Mouse (Mus musculus) embryo, embryonic 10.5 days (tissue): ENCODE measurements around the gene Tmem97.
"Not testable (repeated sequence)": the region's sequence is repeated elsewhere in the genome, so short reads cannot be mapped to it uniquely, and the experiment has no call there.

Experiments
- DNase-seq: peaks from one replicate; pipeline ENCODE4 v3.0.0-alpha.2; 2015; ENCODE audit warnings: low spot score

The Tmem97 gene

DNA sequence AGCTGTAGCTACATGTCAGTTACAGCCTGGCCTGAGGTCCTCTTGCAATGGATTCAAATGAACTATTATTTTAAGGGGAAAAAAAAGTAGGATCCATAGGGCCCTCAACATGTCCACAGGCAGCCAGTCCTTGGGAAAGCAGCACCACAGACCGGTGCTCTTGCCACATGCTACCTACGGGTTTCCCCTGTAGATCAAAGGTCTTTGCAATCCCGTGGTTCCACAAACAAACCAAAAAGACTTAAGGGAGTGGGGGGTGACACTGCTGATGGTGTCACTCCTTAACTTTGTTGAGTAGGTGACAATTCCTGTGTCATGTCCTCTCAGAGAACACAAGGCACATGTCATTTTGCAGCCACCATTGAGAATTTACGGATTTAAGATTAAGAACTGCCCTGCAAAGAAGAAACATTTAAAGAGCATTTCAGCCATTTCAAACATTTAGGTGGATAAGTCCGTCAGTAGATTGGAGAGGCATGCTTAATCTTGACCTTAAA, 1.0 kb downstream of the Tmem97 start:
- DNase-seq, result peak; percentile 21

DNA sequence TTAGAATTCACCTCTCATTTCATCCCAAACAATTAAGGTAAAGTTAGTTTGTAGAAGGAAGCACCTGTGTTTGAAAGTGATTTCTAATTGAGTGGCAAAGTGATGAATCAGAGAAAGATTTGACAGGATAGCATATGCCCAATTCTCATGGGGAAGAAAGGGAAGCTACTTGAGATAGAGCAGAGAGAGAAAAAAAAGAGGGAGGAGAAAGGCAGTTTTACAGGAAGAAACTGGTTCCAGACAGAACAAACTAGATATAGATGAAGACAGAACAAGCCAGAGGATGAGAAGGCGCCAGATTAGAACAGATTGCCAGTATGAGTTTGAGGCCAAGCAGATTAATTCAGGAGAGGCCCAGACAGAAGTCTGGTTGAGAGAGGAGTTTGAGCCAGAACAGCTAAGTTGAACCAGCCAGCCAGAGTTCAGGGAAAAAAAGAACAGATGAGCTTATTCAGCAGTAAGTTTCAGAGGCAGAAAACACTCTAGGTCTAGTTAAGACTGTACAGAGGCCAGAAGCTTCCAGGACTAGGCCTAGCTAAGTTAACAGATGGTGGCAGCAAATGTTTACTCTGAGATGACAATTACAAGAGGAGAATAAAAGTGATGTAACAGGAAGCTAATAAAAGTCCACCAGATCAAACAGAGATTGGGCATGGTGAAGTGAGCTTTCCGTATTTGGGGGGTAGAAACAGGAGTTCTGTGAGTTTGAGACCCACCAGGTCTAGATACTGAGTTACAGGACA, 2.7 kb downstream of the Tmem97 start:
- no peak for DNase-seq

DNA sequence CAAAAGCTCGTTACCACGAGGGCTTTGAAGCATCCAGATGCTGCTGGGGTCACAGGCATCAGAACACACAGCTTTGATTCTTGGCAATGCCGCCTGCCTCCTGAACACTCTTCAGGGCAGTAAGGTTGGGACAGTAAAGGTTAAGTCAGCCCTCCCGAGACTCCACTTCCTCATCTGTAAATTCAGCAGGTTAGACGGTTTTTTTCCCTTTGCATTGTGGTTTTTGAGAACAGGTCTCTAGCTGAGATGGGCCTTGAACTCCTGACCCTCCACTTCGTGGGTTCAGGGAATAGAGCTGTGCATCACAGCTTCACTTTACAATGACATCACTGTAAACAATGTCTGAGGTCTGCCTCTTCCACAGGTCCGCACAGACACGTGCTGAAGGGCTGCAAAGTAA, 5.4 kb downstream of the Tmem97 start:
- no peak for DNase-seq

GRCm38 (mm10) chr11:78544449-78545111, 6.0 kb downstream of the Tmem97 start:
- DNase-seq, result no peak

DNA sequence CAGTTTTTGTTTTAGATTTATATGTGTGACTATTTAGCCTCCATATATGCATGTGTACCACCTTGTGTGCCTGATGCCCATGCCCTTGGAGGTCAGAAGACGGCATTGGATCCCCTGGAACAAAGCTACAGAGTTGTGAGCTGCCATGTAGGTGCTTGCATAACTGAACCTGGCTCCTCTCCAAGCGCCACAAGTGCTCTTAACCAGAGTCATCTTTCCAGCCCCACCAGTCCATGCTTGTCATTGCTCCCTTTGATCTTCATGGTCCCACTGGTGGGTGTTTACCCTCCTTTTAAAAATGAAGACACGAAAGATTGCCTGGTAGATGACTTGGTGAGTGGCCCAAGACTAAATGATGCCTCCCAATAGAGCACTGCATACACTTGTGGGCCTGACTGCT, 10.2 kb downstream of the Tmem97 start:
- no peak for DNase-seq

DNA sequence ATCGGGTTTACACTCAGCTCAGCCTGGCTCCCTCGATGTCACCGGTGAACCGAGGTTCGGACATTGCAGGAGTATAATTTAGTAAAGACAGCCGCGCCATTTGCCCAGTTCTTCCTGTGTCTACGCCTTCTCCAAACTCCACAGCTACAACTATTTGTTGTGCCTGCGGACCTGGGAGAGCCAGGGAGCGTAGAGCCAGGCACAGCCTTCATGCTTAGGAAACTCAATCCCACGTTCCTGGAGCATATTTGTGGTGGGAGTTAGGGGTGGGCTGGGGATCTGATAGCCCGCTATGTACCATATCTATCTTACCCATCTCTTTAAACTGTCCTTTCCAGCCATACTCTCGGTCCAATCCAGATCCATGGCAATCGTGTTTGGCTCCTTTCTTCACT, 13.9 kb downstream of the Tmem97 start:
- no peak for DNase-seq

DNA sequence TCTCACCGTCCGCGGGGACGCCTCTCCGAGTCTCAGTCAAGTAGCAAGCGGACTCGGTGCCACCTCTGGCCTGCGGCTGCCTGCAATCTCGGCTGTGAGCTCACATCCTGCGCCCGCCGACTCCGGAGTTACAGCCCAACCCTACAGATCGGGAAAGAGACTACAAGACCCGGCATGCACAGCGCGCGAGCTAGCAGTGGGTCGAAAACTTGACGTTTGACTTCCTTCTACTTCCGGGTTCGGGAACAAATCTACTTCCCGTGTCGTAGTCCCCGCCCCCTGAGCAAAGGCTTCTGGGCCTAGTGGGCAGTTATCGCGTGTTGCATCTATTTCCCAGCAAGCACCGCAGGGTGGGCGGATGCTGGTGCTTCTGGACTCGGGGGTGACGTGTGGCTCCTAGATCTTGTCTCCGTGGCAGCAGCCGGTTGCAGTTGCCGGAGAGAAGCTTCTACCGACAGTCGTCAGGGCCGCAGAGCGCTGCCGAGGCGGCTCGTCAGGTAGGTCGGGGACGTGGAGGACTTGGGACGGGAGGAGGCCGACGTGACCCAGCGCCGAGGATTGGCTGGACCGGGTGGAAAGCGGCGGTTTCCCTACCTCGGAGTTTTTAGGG, 14.4 kb downstream of the Tmem97 start, which contains the start of the genes Tnfaip1 and Ift20:
Gene Tnfaip1, minus strand, starts transcription at position 253 of the 610 bp plus-strand sequence.
Gene Ift20, plus strand, starts transcription at position 282 of the 610 bp plus-strand sequence.
- peak; percentile 100 for DNase-seq

DNA sequence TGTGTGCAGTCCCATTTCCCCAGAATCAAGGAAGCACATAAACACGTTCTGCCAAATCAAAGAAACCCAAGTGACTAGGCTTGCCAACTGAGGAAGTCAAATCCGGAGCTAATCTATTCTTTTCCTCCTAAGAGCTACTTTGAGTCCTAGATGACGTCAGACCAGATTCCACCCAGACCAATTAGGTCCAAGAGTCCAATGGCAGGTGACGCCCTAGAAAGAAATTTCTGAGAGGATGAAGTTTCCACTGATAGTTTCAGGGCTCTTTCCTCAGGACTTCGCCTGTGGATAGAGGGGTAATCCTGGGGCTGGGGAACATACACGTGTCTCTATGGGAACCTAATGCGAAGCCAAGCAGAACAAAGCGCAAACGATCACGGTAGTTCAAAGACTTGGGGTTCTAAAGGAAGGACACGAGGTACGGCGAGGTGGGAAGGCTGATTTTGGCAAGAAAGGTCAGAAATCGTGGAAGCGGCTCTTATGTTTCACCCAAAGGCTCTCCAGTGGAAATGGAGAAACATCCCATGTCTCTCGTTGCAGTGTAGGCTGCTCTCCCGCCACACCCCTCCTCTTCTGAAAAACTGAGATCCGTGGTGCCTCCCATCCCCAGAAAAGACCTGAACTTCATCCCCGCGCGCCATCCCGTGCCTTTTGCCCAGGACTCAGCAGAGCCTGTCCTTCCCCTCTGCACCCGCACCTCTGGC, 15.0 kb downstream of the Tmem97 start:
- peak; percentile 75 for DNase-seq

- DNase-seq, result no peak
Measured at GRCm38 (mm10) chr11:78534516-78534915, 16.1 kb downstream of the Tmem97 start.

GRCm38 (mm10) chr11:78531515-78531914, 19.1 kb downstream of the Tmem97 start:
- DNase-seq, result not testable (repeated sequence)

DNA sequence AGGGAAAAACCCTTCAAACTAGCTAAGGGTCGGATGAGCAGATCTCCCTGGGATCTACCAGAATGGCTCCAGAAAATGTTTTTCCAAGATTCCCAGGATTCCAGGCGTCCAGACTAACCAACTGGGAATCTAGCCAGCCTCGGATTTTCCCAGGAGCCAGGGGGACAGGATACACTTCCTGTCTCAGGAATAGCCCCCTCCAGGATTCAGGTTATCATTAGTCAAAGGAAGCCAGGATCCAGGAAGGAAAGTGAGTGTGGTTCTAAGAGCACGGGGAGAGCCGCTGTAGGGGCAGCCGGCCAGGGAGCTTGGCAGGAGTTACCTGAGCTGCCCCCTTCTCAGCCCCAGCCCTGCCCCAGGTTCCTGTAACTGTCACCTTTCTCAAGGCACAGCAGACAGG, 19.5 kb downstream of the Tmem97 start:
- DNase-seq, result no peak

DNA sequence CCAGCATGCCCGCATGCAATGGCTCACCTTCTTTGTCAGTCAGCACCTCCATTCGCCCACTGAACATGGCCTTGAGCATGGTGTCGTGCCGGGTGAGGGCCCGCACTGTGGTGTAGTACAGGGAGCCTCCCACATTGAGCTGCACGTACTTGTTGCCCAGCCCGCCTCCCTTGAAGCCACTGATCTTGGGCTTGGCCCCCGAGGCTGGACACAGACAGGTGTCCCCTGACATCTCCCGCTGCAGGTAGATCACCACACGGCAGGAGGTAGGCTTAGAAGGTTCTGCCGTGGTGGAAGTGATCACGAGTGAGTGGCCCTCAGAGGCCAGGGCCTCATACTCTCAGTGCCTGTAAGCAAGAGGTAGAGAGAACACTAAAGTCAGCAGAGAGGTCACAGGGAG, 20.6 kb downstream of the Tmem97 start:
- DNase-seq, result no peak

DNA sequence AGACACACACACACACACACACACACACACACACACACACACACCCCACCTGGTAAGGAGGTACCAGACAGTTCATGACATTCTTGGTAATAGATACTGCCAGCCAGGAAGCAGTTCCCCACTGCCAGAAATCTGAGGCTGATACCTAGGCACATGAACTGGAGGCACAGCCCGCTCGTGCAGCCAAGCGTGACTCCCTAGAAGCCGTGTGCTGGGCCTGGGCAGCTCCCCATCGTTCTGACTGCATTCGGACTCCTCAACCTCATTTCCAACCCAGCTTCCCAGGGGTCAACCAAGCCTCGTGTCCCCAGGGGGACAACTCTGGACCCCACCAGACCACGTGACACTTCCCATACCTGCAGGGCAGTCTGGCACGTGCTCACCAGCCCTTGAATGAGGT, 21.9 kb downstream of the Tmem97 start:
- no peak for DNase-seq

DNA sequence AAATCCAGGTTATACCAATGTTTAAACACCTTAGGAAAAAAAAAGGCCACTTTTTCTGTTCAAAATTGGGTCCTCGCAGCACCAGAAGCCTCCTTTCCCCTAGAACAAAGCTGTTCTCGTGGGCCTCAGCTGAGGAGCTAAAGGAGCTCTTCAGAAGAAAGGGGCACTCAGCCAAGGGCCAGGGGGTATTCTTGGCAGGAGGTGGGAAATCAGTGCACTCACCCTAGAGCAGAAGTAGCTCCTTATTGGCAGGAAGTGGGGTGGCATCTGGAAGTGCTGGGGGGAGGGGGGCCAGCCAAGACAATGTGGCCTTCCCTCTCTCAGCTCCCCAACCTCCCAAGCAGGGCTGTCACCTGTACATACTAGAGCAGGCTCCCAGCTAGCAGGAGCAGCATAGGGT, 25.7 kb downstream of the Tmem97 start:
- DNase-seq, result no peak

GRCm38 (mm10) chr11:78523241-78523955, 27.2 kb downstream of the Tmem97 start:
- peak; percentile 47 for DNase-seq

DNA sequence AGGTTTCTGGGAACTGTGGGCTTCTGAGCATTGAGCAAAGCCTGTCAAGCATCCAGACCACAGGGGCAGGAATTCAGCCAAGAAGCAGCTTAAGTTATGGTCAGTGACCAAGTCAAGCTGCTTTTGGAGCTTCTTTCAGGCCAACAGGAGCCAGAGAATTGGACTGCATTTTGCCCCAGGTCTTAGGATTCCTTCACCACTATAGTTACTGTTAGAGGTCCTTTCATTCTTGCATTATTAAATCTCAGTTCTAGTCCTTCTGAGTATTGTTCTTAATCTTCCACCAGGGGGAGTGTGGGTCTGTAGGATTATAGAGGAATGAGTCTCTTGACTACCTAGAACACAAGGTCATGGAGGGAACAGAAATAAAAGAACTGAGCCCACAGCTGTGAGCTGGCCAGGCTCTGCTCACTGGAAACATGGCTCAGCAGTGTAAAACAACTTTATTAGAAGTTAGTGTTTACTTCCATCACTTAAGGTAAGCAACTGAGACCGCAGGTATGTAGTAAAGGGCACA, 28.0 kb downstream of the Tmem97 start:
- DNase-seq, result peak; percentile 29

GRCm38 (mm10) chr11:78521880-78522279, 28.7 kb downstream of the Tmem97 start:
- DNase-seq, result no peak

GRCm38 (mm10) chr11:78518931-78519330, 31.6 kb downstream of the Tmem97 start:
- DNase-seq, result no peak

DNA sequence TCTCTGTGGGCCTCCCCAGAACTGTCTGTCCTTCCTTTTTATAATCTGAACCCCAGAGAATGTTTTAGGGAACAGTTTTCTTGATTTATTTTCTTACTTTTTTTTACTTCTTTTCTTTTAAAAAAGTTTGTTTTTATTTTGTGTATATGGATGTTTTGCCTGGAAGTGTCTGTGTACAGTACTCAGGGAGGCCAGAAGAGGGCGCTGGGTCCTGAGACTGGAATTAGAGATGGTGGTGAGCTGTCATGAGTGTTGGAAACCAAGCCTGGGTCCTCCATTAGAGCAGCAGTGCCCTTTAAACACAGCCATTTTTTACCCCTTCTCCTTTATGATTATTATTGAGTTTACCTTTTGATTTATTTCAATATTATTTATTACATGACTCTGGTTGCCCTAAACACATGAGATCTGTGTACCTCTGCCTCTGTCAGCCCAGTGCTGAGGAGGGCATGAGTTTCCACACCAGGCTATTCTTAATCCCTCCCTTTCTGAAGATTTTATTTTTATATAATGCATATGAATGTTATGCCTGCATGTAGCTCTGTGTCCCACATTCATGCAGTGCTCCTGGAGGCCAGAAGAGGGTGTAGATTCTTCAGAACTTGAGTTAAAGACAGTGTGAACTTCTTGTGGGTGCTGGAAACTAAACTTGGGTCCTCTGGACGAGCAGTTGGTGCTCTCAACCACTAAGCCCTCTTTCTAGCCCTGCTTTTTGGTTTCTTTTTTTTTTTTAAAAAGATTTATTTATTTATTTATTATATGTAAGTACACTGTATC, 34.8 kb downstream of the Tmem97 start:
- peak; percentile 30 for DNase-seq

DNA sequence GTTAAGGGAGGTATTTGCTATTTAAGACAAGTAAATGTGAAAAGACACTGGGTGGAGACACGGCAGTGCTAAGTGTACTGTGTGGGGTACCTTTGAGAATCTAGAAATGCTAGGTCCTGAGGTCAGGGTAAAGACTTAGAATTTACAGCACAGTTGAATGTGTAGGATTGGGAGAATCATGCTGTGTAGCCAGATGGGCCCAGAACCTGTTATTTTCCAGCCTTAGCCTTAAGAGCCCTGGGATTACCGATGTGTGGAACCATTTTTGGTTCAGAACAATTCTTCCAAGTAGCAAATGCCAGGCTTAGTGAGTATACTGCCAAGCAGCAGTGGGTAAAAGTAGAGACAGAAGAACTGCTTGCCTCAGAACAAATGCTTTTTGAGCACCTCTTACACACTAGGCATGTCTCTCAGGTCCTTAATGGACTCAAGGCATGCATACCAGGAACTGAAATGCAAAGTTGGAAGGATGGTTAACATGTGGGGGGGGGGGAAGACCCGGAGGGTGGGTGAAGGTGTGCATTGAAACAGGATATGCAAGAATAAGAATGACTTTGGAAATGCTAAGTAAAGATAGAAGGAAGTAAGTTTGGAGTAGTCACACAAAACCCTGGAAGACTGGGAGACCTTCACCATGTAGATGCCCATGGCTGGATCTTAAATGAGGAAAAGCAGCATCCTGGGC, 37.3 kb downstream of the Tmem97 start:
- no peak for DNase-seq
